Mouse (Mus musculus): ENCODE results near the gene Mrpl12.
"Not testable (repeated sequence)": the region's sequence is repeated elsewhere in the genome, so short reads cannot be mapped to it uniquely, and the experiment has no call there.

The Mrpl12 gene

GRCm38 (mm10) chr11:120508290-120508870 is 24.0 kb downstream of the Mrpl12 start:
- no peak for DNase-seq (ENCODE audit: low spot score)

GRCm38 (mm10) chr11:120509940-120510339 is 25.5 kb downstream of the Mrpl12 start:
- DNase-seq (ENCODE audit: low spot score), result no peak

- DNase-seq (ENCODE audit: low spot score), result no peak
Observed at GRCm38 (mm10) chr11:120510375-120511030, 26.1 kb downstream of the Mrpl12 start.

DNA sequence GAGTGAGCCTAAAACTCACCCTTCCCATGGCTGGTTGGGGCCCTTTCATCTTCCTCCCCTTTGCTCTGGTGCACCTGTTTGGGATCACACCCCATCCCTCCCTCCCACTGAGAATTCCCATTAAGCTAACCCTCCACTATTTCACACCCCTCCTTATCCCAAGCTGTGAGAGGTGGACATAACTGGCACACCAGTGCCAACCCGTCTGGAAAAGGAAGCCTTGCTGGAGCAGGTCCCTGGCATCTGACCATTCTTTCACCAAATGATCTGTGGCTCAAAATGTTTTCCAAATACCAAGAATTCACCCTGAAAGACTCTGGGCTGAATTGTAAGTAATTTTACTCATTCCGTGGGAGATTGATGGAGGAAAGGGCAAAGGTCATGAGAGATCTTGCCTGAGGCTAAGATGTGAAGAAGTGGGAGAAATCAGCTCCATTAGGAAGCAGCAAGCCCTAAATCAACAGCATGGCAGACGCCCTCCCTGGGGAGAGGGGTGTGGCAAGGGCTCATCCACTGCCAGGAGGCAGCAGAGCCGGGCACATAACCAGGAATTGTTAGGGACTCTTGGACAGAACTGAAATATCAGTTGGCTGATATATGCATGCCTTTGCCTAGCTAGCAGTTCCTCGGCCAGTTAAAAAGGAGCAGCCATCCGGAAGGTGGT is 28.5 kb downstream of the Mrpl12 start:
- DNase-seq (ENCODE audit: low spot score), result peak; percentile 98

GRCm38 (mm10) chr11:120514262-120514661 is 29.8 kb downstream of the Mrpl12 start:
- not testable (repeated sequence) for DNase-seq (ENCODE audit: low spot score)

DNA sequence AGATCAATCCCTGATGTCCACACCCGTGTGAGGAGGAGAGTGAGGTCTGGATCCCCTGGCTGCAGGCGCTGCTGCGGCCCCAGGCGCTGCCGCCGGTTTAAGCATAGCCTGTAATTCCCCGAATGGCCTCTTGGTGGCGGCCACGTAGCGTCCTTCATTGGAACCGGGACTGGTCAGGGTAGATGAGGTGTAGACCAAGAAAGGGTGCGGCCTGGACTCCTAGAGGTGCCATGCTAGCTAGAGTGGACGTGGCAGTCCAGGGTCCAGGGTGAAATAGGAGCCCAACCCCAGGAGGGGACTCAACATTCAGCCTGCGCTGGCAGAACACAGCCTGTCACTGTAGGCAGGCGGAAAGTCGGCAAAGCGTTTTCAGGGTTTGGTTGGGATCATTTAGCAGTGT is 31.2 kb downstream of the Mrpl12 start:
- peak; percentile 78 for DNase-seq (ENCODE audit: low spot score)

GRCm38 (mm10) chr11:120517147-120517546 is 32.7 kb downstream of the Mrpl12 start:
- no peak for DNase-seq (ENCODE audit: low spot score)

DNA sequence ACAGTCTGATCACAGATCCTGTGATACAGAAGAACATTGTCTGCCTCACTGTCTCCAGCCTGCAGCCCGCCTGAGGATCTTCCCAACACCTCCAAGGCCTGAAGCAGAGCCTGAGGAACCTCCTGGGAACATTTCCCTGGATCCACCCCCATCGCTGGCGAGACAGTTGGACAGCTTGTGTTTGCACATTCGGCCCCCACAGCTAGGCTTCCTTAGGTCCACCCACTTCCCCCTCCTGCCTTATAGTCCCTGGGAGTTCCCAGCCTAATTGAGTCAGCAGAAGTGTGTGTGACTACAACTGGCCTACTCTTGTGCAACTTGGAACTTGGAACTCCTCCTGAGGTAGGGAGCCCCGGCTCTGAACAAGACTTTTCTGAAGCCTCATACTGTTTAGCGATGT is 33.6 kb downstream of the Mrpl12 start:
- peak; percentile 83 for DNase-seq (ENCODE audit: low spot score)

GRCm38 (mm10) chr11:120518558-120518957 is 34.1 kb downstream of the Mrpl12 start:
- DNase-seq (ENCODE audit: low spot score), result no peak

DNA sequence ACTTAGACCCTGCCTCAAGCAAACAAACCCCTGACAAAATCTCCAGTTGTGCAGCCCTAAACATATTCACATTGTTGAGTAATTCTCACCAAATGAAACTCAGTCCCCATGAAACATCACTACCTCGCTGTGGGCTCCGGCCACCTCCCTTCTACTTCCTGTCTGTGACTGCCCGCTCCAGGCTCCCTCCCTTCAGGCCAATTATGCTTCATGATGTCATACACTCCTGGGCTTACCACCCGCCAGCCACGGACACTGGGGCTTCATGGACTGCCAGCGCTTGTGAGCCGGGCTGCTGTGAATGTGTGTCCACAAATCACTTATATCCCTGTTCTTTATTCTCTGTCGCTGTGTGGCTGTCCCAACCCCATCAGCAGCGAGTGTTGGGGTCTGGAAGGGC is 35.3 kb downstream of the Mrpl12 start:
- no peak for DNase-seq (ENCODE audit: low spot score)

DNA sequence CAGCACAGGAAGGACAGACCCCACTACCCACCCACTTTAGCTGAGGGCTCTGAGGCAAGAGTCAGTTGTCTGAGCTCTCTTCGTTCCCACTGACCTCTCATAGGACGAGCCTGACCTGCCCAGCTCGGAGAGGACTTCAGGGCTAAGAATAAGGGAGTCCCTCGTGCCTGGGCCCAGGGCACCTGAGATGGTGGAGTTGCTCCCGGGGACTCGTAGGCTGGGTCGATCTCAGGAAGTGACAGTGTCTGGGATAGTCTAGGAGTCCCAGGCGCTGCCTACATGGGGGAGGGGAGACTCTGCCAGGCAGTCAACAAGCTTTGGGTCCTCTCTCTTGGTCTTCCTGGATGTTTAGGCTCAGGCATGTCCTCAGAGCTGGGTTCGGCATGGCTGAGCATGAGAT is 36.1 kb downstream of the Mrpl12 start:
- no peak for DNase-seq (ENCODE audit: low spot score)

GRCm38 (mm10) chr11:120520967-120521540 is 36.6 kb downstream of the Mrpl12 start:
- peak; percentile 81 for DNase-seq (ENCODE audit: low spot score)

- DNase-seq (ENCODE audit: low spot score), result no peak
Observed at GRCm38 (mm10) chr11:120522581-120522980, 38.2 kb downstream of the Mrpl12 start.

- DNase-seq (ENCODE audit: low spot score), result no peak
Observed at GRCm38 (mm10) chr11:120525959-120526358, 41.5 kb downstream of the Mrpl12 start.

DNA sequence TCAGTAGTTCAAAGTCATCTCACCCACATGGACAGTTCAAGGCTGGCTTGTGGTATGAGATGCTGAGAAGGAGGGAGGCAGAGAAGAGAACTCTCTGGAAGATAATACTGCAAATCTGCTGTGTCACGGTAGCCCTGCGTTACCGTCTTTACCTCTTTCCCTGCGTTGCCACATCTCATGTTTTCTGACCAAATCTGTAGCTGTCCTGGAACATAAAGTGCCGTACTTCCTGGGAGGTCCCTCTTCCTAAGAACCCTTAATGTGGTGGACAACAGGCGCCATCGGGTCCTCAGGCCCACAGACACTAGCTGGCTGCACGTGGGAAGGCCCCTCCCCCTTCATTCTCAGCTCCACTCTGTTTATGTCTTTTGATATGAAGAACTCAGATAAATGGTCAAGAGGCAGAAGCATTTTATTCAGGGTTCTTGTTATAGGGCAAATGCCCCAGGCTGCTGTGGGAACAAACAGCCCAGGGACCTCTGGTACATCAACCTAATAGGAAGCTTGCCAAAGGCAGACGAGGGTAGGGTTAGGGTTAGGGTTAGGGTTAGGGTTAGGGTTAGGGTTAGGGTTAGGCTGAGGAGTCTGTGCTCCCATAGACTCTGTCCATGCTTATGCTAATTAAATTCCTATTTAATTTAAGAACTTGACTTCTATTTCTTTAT is 43.4 kb downstream of the Mrpl12 start:
- DNase-seq (ENCODE audit: low spot score), result peak; percentile 55

DNA sequence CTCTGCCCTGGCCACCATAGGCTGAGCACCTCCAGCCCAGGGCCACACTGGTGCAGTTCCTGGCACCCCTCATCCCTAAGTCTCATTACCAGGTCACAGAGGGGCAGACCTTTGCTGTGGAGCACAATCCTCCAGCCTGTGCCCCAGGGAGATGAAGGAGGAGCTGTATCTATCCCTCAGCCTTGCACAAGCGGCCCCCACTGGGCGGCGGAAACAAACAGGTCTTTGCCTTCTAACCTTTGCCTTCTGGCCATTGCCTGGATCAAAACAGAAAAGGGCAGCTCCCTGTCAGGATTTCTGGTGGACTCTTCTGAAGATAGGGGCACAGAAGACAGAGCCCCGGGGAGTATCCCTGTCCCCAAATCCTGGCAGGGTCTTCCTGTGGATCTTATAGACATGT is 44.5 kb downstream of the Mrpl12 start:
- DNase-seq (ENCODE audit: low spot score), result no peak

- no peak for DNase-seq (ENCODE audit: low spot score)
Observed at GRCm38 (mm10) chr11:120530085-120530964, 45.9 kb downstream of the Mrpl12 start, which contains the start of gene Gcgr. TSS of gene Gcgr (plus strand) at chr11:120530699.

DNA sequence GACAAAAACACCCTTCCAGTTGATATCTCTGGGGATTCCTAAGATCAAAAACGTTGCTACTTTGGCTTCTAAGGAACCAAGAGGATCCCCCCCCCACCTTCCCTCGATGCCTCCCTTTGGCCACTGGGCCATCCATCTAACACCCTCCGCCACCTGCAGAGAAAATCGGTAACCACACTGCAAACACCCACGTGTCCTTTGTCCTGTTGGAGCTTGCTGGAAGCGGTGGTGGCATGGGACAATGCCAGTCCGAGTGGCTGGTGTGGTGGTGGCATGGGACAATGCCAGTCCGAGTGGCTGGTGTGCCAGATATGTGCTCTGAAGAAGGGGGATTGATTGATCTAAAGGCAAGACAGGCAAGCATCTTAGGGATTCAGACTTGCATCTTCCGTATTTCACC is 47.2 kb downstream of the Mrpl12 start:
- DNase-seq (ENCODE audit: low spot score), result no peak

GRCm38 (mm10) chr11:120534093-120534492 is 49.7 kb downstream of the Mrpl12 start:
- no peak for DNase-seq (ENCODE audit: low spot score)

DNA sequence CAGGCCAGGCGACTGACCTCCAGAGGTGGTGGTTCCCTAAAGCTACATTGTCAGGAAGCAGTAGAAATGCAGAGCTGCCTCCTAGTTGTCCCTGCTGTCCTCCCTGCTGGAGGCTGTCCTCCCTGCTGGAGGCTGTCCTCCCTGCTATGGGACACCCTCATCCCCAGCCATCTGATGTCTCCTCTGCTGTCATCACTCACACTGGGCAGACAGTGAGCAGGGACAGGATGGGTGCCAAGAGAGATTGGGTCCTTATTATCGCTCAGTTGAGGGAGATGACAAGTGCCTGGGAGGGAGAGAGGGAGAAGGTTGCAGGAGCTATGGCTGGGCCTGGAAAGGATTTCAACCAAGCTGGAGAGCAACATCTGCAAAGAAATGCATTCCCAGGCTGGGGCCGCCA is 50.7 kb downstream of the Mrpl12 start:
- no peak for DNase-seq (ENCODE audit: low spot score)

GRCm38 (mm10) chr11:120535804-120536203 is 51.4 kb downstream of the Mrpl12 start:
- no peak for DNase-seq (ENCODE audit: low spot score)
